Mouse (Mus musculus) kidney, embryonic 15.5 days (tissue): ENCODE measurements around the gene Fcgr3. TPM values are rescaled to one million over a fixed set of nuclear protein-coding genes. Genes with fewer than 3 reads are reported as not detected.
A peak's percentile ranks its signal among the peaks of the same experiment; 100 is the strongest.

Experiments used
- microRNA-seq: library from miRNA; unstranded; fragments of <30 nt; microRNA quantifications from one replicate; pipeline ENCODE4, GENCODE M21; 2016
- polyA plus RNA-seq: library from polyadenylated mRNA; unstranded; fragments of >200 nt; fragmentation: Nextera tagmentation; extraction: Ambion mirVana; gene quantifications from 2 replicates; pipeline ENCODE4 v1.2.1, GENCODE M21; 2015

Gene Fcgr3
- polyA plus RNA-seq, 1 experiment from 2014 or later: 10.5 TPM

Small RNA genes lying within 50 kb of the gene (microRNA-seq; reads per million reads assigned to microRNA genes)
- gene Gm27552 (not detected), gene Gm27844 (not detected), gene Mir6546 (4.7 reads per million, percentile 23 among the genes with 10 or more reads in this experiment)

Other genes with a start within 250 kb of the Fcgr3 start
- gene Atf6, start 197.2 kb downstream of the Fcgr3 start, polyA plus RNA-seq: 9.1 and 9.2 TPM in 2 replicates
- 0.22 and 0.31 TPM in 2 replicates for gene Gm26620, start 179.9 kb downstream of the Fcgr3 start, polyA plus RNA-seq
- 35.0 and 39.7 TPM in 2 replicates for gene Dusp12, start 179.4 kb downstream of the Fcgr3 start, polyA plus RNA-seq
- gene Fcrlb, start 152.0 kb downstream of the Fcgr3 start, polyA plus RNA-seq: 0.21 TPM in 1 of 2 replicates, not detected in the other
- gene Fcrla, start 137.4 kb downstream of the Fcgr3 start, polyA plus RNA-seq: not detected in 2 replicates
- 1.8 and 2.8 TPM in 2 replicates for gene Fcgr2b, start 88.4 kb downstream of the Fcgr3 start, polyA plus RNA-seq
- 1.2 and 1.3 TPM in 2 replicates for gene Fcgr4, start 46.0 kb downstream of the Fcgr3 start, polyA plus RNA-seq
- 2.0 and 2.1 TPM in 2 replicates for gene Cfap126, start 49.0 kb upstream of the Fcgr3 start, polyA plus RNA-seq
- 307 and 309 TPM in 2 replicates for gene Sdhc, start 85.7 kb upstream of the Fcgr3 start, polyA plus RNA-seq
- 0.86 and 0.99 TPM in 2 replicates for gene Mpz, start 85.8 kb upstream of the Fcgr3 start, polyA plus RNA-seq
- gene Pcp4l1, start 131.3 kb upstream of the Fcgr3 start, polyA plus RNA-seq: 2.8 and 4.0 TPM in 2 replicates
- 0.26 and 0.81 TPM in 2 replicates for gene Nr1i3, start 149.0 kb upstream of the Fcgr3 start, polyA plus RNA-seq
- 35.1 and 35.4 TPM in 2 replicates for gene Tomm40l, start 157.6 kb upstream of the Fcgr3 start, polyA plus RNA-seq
- gene Apoa2, start 160.1 kb upstream of the Fcgr3 start, polyA plus RNA-seq: 45.5 and 97.5 TPM in 2 replicates
- 35.0 and 36.9 TPM in 2 replicates for gene Fcer1g, start 169.4 kb upstream of the Fcgr3 start, polyA plus RNA-seq
- gene Adamts4, start 185.5 kb upstream of the Fcgr3 start, polyA plus RNA-seq: 10.7 and 11.6 TPM in 2 replicates
- 276 and 283 TPM in 2 replicates for gene Ndufs2, start 186.5 kb upstream of the Fcgr3 start, polyA plus RNA-seq
- 80.4 and 94.3 TPM in 2 replicates for gene B4galt3, start 205.4 kb upstream of the Fcgr3 start, polyA plus RNA-seq
- 63.0 and 65.4 TPM in 2 replicates for gene Ppox, start 216.3 kb upstream of the Fcgr3 start, polyA plus RNA-seq
- 87.7 and 97.8 TPM in 2 replicates for gene Usp21, start 223.1 kb upstream of the Fcgr3 start, polyA plus RNA-seq
- gene Ufc1, start 230.1 kb upstream of the Fcgr3 start, polyA plus RNA-seq: 106 and 118 TPM in 2 replicates